Mouse (Mus musculus): ENCODE data around the gene Slc6a6.

DNA sequence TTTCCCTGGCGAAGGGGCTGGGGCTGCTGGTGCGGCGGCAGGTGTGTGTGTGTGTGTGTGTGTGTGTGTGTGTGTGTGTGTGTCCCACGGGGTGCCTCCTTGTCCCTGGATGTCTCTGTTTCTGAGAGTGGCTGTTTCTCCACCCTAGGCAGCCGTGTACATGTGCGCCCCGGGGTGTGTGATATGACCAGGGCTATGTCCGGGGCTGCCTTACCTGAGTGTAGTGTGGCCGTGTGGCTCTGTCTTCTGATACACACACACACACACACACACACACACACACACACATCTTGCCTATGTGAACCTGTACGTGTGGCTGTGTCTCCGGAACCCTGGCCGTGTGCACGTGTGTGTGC is 599 bp downstream of the Slc6a6 start:
- TF ChIP-seq POLR2A (IDR thresholded peaks at IDR 0.05; ENCODE audit: insufficient read depth, low read depth, low read length), result no peak
- TF ChIP-seq CTCF (IDR thresholded peaks at IDR 0.05; ENCODE audit: insufficient read depth, low read depth, low read length), result no peak

All from olfactory bulb, adult 2 months (tissue).